Mouse (Mus musculus) liver, embryonic 12.5 days (tissue): ENCODE results near the gene Gm17359. TPM values are rescaled to one million over a fixed set of nuclear protein-coding genes. Genes with fewer than 3 reads are reported as not detected.

Experiments used
- ATAC-seq: fragments of 200-750 bp; cut with Nextera tagmentation; 2 replicates; pipeline ENCODE4 v1.8.0; 2017; ENCODE audit warnings: moderate number of reproducible peaks, mild to moderate bottlenecking, moderate library complexity
- H3K27ac ChIP-seq: fragments of 300-500 bp; sonication (generic); 2 replicates; pipeline ENCODE4 v1.5.1; 2016; ENCODE audit warnings: mild to moderate bottlenecking
- H3K27me3 ChIP-seq: fragments of 300-500 bp; sonication (generic); replicated peaks from 2 replicates; pipeline ENCODE4 v1.6.1; 2016; ENCODE audit warnings: mild to moderate bottlenecking, moderate library complexity
- H3K36me3 ChIP-seq: fragments of 300-500 bp; sonication (generic); 2 replicates; pipeline ENCODE4 v1.6.1; 2016; ENCODE audit warnings: mild to moderate bottlenecking, moderate library complexity
- H3K4me1 ChIP-seq: fragments of 300-500 bp; sonication (generic); 2 replicates; pipeline ENCODE4 v1.6.1; 2016
- H3K4me2 ChIP-seq: fragments of 300-500 bp; sonication (generic); 2 replicates; pipeline ENCODE4 v1.6.1; 2016; ENCODE audit warnings: mild to moderate bottlenecking, moderate library complexity
- H3K4me3 ChIP-seq: fragments of 300-500 bp; sonication (generic); 2 replicates; pipeline ENCODE4 v1.5.1; 2016; ENCODE audit warnings: mild to moderate bottlenecking, moderate library complexity
- H3K9ac ChIP-seq: fragments of 300-500 bp; sonication (generic); 2 replicates; pipeline ENCODE4 v1.6.1; 2016; ENCODE audit warnings: mild to moderate bottlenecking, moderate library complexity
- H3K9me3 ChIP-seq: fragments of 300-500 bp; sonication (generic); replicated peaks from 2 replicates; pipeline ENCODE4 v1.6.1; 2016; ENCODE audit warnings: mild to moderate bottlenecking, moderate library complexity
- WGBS: fragments of 180-500 bp; shearing (Covaris S2); methylation state at CpG from one replicate; pipeline ENCODE4 v1.1.7; 2016; ENCODE audit not compliant: insufficient replicate concordance; 5-methylcytosine and 5-hydroxymethylcytosine counted together
- polyA plus RNA-seq: library from polyadenylated mRNA; unstranded; fragments of >200 nt; fragmentation: Nextera tagmentation; extraction: Ambion mirVana; gene quantifications from 2 replicates; pipeline ENCODE4 v1.2.1, GENCODE M21; 2016

Gm17359 gene
- polyA plus RNA-seq, 1 experiment from 2014 or later, result not detected

DNA sequence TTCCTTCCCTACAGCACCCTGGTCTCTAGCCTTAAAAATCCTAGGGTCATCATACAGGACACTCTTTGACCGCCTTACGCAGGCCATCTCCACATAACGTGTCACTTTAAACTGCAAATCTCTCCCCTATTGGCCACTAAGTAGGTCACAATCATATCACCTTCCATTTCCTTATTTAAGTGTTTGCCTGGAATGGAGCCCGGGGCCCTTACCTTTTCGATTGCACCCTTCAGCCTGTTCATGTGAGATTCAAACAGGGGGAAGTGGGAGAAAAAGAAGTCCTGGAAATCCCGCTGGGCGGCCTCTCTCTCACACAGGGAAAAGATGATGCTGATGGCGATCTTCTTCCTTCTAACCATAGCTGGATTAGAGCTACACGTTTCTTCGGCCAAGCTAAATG is 156.6 kb downstream of the Gm17359 start:
- Histone ChIP-seq H3K36me3 (peaks cover 90% of the 10 kb centered on the region), H3K4me3 (no peak overlapping the region), H3K9me3 (no peaks in the 10 kb centered on the region), H3K4me2 (no peak overlapping the region), H3K4me1 (no peaks in the 10 kb centered on the region), H3K9ac (no peak overlapping the region), H3K27me3 (no peaks in the 10 kb centered on the region), H3K27ac (no peak overlapping the region)
- ATAC-seq, result no peak
- WGBS, result 92% methylated on average over 10 of the region's 10 CpGs

DNA sequence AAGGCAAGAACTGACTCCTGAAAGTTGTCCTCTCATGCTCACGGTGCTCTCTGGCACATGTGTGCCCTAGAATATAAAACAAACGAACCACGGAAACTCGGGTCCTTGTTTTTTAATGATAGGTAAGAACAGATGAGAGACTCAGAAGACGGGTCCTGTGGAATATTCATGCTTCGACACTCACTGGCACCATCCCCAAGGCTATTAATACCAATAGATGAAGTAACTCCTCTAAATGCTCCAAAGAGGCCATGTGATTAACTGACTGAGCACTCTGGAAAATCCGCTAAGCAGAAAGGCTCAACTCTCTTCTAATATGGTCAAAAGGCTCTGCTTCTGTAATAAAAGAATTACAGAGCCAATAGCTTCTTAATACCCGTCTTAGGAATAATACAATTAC is 157.6 kb downstream of the Gm17359 start:
- Histone ChIP-seq H3K4me1 (no peaks in the 10 kb centered on the region), H3K4me2 (no peak overlapping the region), H3K9ac (no peak overlapping the region), H3K27ac (no peak overlapping the region), H3K9me3 (no peaks in the 10 kb centered on the region), H3K36me3 (peaks cover 87% of the 10 kb centered on the region), H3K27me3 (no peaks in the 10 kb centered on the region), H3K4me3 (no peak overlapping the region)
- WGBS, result 85% methylated on average over 8 of the region's 8 CpGs
- ATAC-seq, result no peak

DNA sequence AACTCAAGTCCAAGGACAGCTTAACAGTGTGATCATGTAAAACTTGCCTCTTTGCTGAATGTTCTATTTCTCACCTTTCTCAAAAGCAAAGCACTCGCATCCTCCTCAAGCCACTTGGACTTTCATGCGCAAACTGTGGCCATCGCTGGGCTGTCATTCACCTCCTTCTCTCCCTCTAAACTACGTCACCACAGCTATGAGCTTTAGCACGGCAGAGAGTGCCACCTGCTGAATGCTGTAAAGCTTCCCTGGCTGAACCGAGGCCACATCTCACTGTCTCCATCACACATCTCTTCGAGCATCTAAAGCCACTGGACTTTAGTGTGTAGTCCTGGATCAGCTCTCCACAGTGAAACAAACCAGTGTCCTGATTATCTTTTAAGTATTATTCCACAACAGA is 158.7 kb downstream of the Gm17359 start:
- H3K27ac ChIP-seq, result no peak overlapping the region
- H3K9me3 ChIP-seq, result no peaks in the 10 kb centered on the region
- no peak overlapping the region for H3K9ac ChIP-seq
- peaks cover 86% of the 10 kb centered on the region for H3K36me3 ChIP-seq
- no peak for ATAC-seq
- no peak overlapping the region for H3K4me2 ChIP-seq
- H3K4me3 ChIP-seq, result no peak overlapping the region
- no peaks in the 10 kb centered on the region for H3K4me1 ChIP-seq
- no peaks in the 10 kb centered on the region for H3K27me3 ChIP-seq
- 84% methylated on average over 7 of the region's 7 CpGs for WGBS

- no peak overlapping the region for H3K4me2 ChIP-seq
- H3K36me3 ChIP-seq, result peaks cover 84% of the 10 kb centered on the region
- 92% methylated on average over 6 of the region's 6 CpGs for WGBS
- no peaks in the 10 kb centered on the region for H3K9me3 ChIP-seq
- H3K4me1 ChIP-seq, result no peaks in the 10 kb centered on the region
- no peak overlapping the region for H3K27ac ChIP-seq
- no peak overlapping the region for H3K4me3 ChIP-seq
- no peaks in the 10 kb centered on the region for H3K27me3 ChIP-seq
- H3K9ac ChIP-seq, result no peak overlapping the region
- no peak for ATAC-seq
Measured at GRCm38 (mm10) chr3:79496668-79497067, 160.2 kb downstream of the Gm17359 start.

DNA sequence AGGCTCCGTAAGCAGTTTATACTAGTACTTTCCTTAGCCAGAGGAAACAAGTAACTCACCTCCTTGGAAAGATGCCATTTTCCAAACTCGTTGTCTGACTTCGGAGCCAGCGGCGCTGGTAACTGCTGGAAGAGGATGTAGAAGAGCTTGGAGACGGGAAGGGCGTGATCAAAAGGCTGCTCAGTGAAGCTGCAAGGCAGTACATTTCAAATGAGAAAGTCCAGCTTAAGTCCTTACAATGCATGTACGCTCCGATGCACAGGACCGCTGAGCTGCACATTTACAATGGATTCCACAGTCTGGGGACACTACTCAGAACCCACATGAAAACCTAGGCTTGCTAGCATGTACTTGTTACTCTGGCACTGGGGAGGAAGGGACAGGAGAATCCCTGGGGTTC is 163.8 kb downstream of the Gm17359 start:
- WGBS, result 94% methylated on average over 10 of the region's 10 CpGs
- Histone ChIP-seq H3K4me3 (no peak overlapping the region), H3K36me3 (peaks cover 81% of the 10 kb centered on the region), H3K9ac (no peak overlapping the region), H3K27me3 (no peaks in the 10 kb centered on the region), H3K4me1 (no peaks in the 10 kb centered on the region), H3K4me2 (no peak overlapping the region), H3K27ac (no peak overlapping the region), H3K9me3 (no peaks in the 10 kb centered on the region)
- no peak for ATAC-seq

- ATAC-seq, result no peak
- H3K36me3 ChIP-seq, result peaks cover 82% of the 10 kb centered on the region
- no peak overlapping the region for H3K27ac ChIP-seq
- H3K4me3 ChIP-seq, result no peak overlapping the region
- H3K9me3 ChIP-seq, result no peaks in the 10 kb centered on the region
- H3K27me3 ChIP-seq, result no peaks in the 10 kb centered on the region
- no peaks in the 10 kb centered on the region for H3K4me1 ChIP-seq
- WGBS, result 78% methylated on average over 2 of the region's 2 CpGs
- no peak overlapping the region for H3K4me2 ChIP-seq
- H3K9ac ChIP-seq, result no peak overlapping the region
Measured at GRCm38 (mm10) chr3:79501166-79501728, 164.8 kb downstream of the Gm17359 start.

Other genes with a start within 250 kb of the Gm17359 start
- 2.1 and 2.2 TPM in 2 replicates for gene Rapgef2, start 50.1 kb upstream of the Gm17359 start, polyA plus RNA-seq
- 8.0 and 8.3 TPM in 2 replicates for gene Fnip2, start 231.1 kb downstream of the Gm17359 start, polyA plus RNA-seq